Mouse (Mus musculus) bone marrow macrophage, adult 2 months (primary cell): Measurements from ENCODE around the gene E2f4. TPM values are rescaled to one million over a fixed set of nuclear protein-coding genes. Genes with fewer than 3 reads are reported as not detected.

ENCODE experiments used
- H3K27ac ChIP-seq: 2 replicates; pipeline ENCODE4 v1.5.1; 2012; ENCODE audit warnings: low read depth, low read length; ENCODE audit not compliant: insufficient read depth
- H3K4me1 ChIP-seq: 2 replicates; pipeline ENCODE4 v1.6.1; 2012; ENCODE audit warnings: low read length; ENCODE audit not compliant: control insufficient read depth, insufficient read depth
- H3K4me3 ChIP-seq: 2 replicates; pipeline ENCODE4 v1.5.1; 2012; ENCODE audit warnings: mild to moderate bottlenecking, low read length, moderate library complexity; ENCODE audit not compliant: insufficient read depth
- CTCF ChIP-seq: IDR thresholded peaks from 2 replicates; pipeline ENCODE4 v1.5.1; 2012; ENCODE audit warnings: low read depth, mild to moderate bottlenecking, low read length, moderate library complexity
- POLR2A ChIP-seq: IDR thresholded peaks from 2 replicates; pipeline ENCODE4 v1.6.1; 2012; ENCODE audit warnings: mild to moderate bottlenecking, low read depth, low read length, borderline replicate concordance
- polyA plus RNA-seq: library from polyadenylated mRNA; stranded (reverse); fragments of >200 nt; gene quantifications from 2 replicates; pipeline ENCODE4 v1.2.4, GENCODE M21; 2012; ENCODE audit not compliant: missing spikeins, insufficient read depth, insufficient read length

The E2f4 gene
- polyA plus RNA-seq, result 40.6 and 47.6 TPM in 2 replicates

GRCm38 (mm10) chr8:105297511-105298192 lies at the start of gene E2f4:
Gene E2f4 (plus strand): TSS chr8:105297663.
- TF ChIP-seq CTCF (no peak), POLR2A (no peak)
- H3K27ac ChIP-seq, result peak within 1 kb of the TSS; percentile 44
- peaks cover 32% of the 10 kb centered on the region for H3K4me1 ChIP-seq
- peak within 1 kb of the TSS; percentile 92 for H3K4me3 ChIP-seq

GRCm38 (mm10) chr8:105251954-105252353 lies 45.5 kb upstream of the E2f4 start:
- Histone ChIP-seq H3K4me1 (no peaks in the 10 kb centered on the region), H3K27ac (no peak overlapping the region), H3K4me3 (no peak overlapping the region)
- TF ChIP-seq POLR2A (no peak), CTCF (no peak)

DNA sequence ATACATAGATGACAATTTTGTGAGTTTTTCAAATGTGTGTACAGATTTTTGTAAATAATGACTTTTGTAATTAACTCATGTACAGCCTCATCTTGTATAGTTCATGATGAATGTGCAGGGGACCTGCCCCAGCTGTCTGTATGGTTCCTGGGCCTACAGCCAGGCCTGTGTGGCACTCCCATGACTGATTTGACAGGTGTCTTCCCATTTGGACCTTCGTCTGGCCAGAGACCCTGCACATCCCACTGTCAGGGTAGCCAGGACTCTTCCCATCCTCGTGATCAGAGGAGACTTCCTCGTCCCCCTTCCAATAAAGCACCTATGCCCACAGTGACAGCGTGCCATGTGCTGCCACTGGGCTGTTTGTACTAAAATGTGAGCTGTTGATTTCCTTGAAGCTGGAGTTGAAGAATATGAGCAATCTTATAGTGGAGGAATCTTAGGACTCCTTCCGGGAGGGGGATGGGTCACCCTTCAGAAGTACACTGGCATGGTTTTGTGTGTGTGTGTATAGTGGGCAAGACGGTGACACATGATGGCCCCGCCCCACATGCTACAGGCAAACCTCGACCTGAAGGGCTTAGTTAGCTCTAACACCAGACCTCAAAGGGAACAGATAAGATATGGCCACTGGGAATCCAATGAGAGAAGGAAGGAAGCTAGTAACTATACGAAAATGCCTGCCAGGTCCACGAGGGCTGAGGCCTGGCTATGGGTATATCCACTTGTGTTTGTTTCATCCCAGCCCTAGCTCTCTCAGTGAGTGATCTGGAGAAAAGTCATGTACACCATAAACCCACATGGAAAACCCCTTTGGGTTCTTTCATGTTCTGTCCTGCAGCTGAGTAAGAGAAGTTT lies 44.6 kb upstream of the E2f4 start:
- H3K27ac ChIP-seq, result no peak overlapping the region
- TF ChIP-seq CTCF (no peak), POLR2A (no peak)
- H3K4me1 ChIP-seq, result no peaks in the 10 kb centered on the region
- no peak overlapping the region for H3K4me3 ChIP-seq

GRCm38 (mm10) chr8:105253766-105254151 lies 43.7 kb upstream of the E2f4 start:
- no peak overlapping the region for H3K4me3 ChIP-seq

GRCm38 (mm10) chr8:105254152-105254965 lies 43.1 kb upstream of the E2f4 start:
- Histone ChIP-seq H3K27ac (no peak overlapping the region), H3K4me3 (peak overlapping the region; percentile 67), H3K4me1 (peaks cover under 1% of the 10 kb centered on the region)
- no peak for TF ChIP-seq POLR2A
- TF ChIP-seq CTCF, result peak; percentile 80

More at GRCm38 (mm10) chr8:105253766-105254151, 43.7 kb upstream of the E2f4 start:
- Histone ChIP-seq H3K4me1 (no peaks in the 10 kb centered on the region), H3K27ac (no peak overlapping the region)
- TF ChIP-seq POLR2A (no peak), CTCF (no peak)

- TF ChIP-seq POLR2A, result no peak
- no peak for TF ChIP-seq CTCF
- Histone ChIP-seq H3K4me3 (peak within 1 kb of the TSS; percentile 67), H3K27ac (no peak within 1 kb of the TSS), H3K4me1 (peaks cover 3% of the 10 kb centered on the region)
Observed at GRCm38 (mm10) chr8:105254966-105255350, 42.5 kb upstream of the E2f4 start, which contains the start of gene B3gnt9. Gene B3gnt9 (minus strand): TSS chr8:105255153.

GRCm38 (mm10) chr8:105257318-105258114 lies 39.9 kb upstream of the E2f4 start:
- no peak for TF ChIP-seq CTCF
- TF ChIP-seq POLR2A, result no peak
- H3K27ac ChIP-seq, result no peak overlapping the region
- H3K4me1 ChIP-seq, result peaks cover 20% of the 10 kb centered on the region
- H3K4me3 ChIP-seq, result no peak overlapping the region

- peak overlapping the region; percentile 55 for H3K4me3 ChIP-seq
- TF ChIP-seq POLR2A (no peak), CTCF (no peak)
- H3K4me1 ChIP-seq, result peaks cover 26% of the 10 kb centered on the region
- H3K27ac ChIP-seq, result no peak overlapping the region
Observed at GRCm38 (mm10) chr8:105258911-105259720, 38.3 kb upstream of the E2f4 start.
